8 mouse cellular contexts compared by ENCODE assay signal in genomic region chr11:59880031-59880430, GRCm38 (mm10). TPM values are rescaled to one million over a fixed set of nuclear protein-coding genes. Genes with fewer than 3 reads are reported as not detected.
DNase-seq lines count a peak whose midpoint lies in the region; ATAC-seq and TF ChIP-seq lines count a peak whose summit lies in the region.

No protein-coding gene starts in this region.

- peak; percentile 93 for ATAC-seq in forebrain, postnatal 0 days

- no peak for TF ChIP-seq EP300 in MEL (IDR thresholded peaks at IDR 0.05; ENCODE audit: low read depth in 1 of 2, low read length in 2 of 2)

- no peak overlapping the region for H3K4me2 ChIP-seq in forebrain, postnatal 0 days (ENCODE audit: low read depth)

- no peaks in the 10 kb centered on the region for H3K4me1 ChIP-seq in MEL (ENCODE audit: control insufficient read depth in 1 of 2, insufficient read depth in 2 of 2, low read length in 2 of 2)
- no peaks in the 10 kb centered on the region for H3K4me1 ChIP-seq in cerebellum, adult 2 months (ENCODE audit: control insufficient read depth, insufficient read depth, low read length)
- H3K4me1 ChIP-seq in forebrain, postnatal 0 days (ENCODE audit: insufficient read depth) = no peaks in the 10 kb centered on the region
- no peaks in the 10 kb centered on the region for H3K4me1 ChIP-seq in lung, adult 2 months (ENCODE audit: control insufficient read depth, insufficient read depth, low read length)

- no peak for TF ChIP-seq POLR2A in MEL (IDR thresholded peaks at IDR 0.05; ENCODE audit: control insufficient read depth in 1 of 2, insufficient read depth in 1 of 2, low read depth in 1 of 2, low read length in 2 of 2, poor library complexity in 1 of 2)
- TF ChIP-seq POLR2A in cerebellum, adult 2 months (IDR thresholded peaks at IDR 0.05; ENCODE audit: borderline replicate concordance, insufficient read depth, low read length) = no peak
- TF ChIP-seq POLR2A in lung, adult 2 months (IDR thresholded peaks at IDR 0.05; ENCODE audit: borderline replicate concordance, extremely low read depth, low read depth, low read length) = no peak

- no peaks in the 10 kb centered on the region for H3K79me2 ChIP-seq in MEL (ENCODE audit: control insufficient read depth, insufficient read depth, low read length, poor library complexity)

- peak; percentile 96 to 98 (median 98); a peak in 5 of 6 replicates for TF ChIP-seq CTCF in MEL (IDR thresholded peaks at IDR 0.05 in 2 of 3, conservative IDR thresholded peaks at IDR 0.05 in 1 of 3; ENCODE audit: control insufficient read depth in 1 of 3, insufficient read depth in 1 of 3, low read depth in 2 of 3, low read length in 3 of 3, poor library complexity in 1 of 3, severe bottlenecking in 1 of 3)
- TF ChIP-seq CTCF in cerebellum, adult 2 months (IDR thresholded peaks at IDR 0.05; ENCODE audit: borderline replicate concordance, insufficient read depth, low read depth, low read length) = peak; percentile 97
- peak; percentile 94 for TF ChIP-seq CTCF in forebrain, postnatal 0 days (IDR thresholded peaks at IDR 0.05; ENCODE audit: low read depth)
- TF ChIP-seq CTCF in lung, adult 2 months (IDR thresholded peaks at IDR 0.05; ENCODE audit: insufficient read depth, low read length) = peak; percentile 93

- H3K27me3 ChIP-seq in MEL (ENCODE audit: control insufficient read depth in 1 of 2, insufficient read depth in 2 of 2, low read length in 2 of 2) = no peaks in the 10 kb centered on the region
- no peaks in the 10 kb centered on the region for H3K27me3 ChIP-seq in cerebellum, adult 2 months (ENCODE audit: control insufficient read depth, insufficient read depth, low read length)
- H3K27me3 ChIP-seq in forebrain, postnatal 0 days (ENCODE audit: insufficient read depth, low read length) = no peaks in the 10 kb centered on the region

- peak; percentile 85 for DNase-seq in MEL (ENCODE audit: low read depth, low spot score)
- DNase-seq in cerebellum, adult 2 months = peak; percentile 75 to 80
- DNase-seq in forebrain, postnatal 0 days = peak; percentile 93
- DNase-seq in heart, postnatal 4 days = peak; percentile 88
- peak; percentile 58 to 77 for DNase-seq in layer of hippocampus, adult 8-10 months (ENCODE audit: low spot score in 2 of 2)
- DNase-seq in lung, adult 2 months = peak; percentile 76
- DNase-seq in ovary, adult 18-20 months (ENCODE audit: low spot score) = peak; percentile 59
- peak; percentile 64 for DNase-seq in thymus, postnatal 14 days

- H3K36me3 ChIP-seq in MEL (ENCODE audit: control insufficient read depth in 1 of 2, insufficient read depth in 2 of 2, low read length in 2 of 2) = no peaks in the 10 kb centered on the region
- peaks cover 29% of the 10 kb centered on the region for H3K36me3 ChIP-seq in forebrain, postnatal 0 days (ENCODE audit: insufficient read depth)

- H3K9ac ChIP-seq in MEL (ENCODE audit: control insufficient read depth, low read depth, low read length, poor library complexity, severe bottlenecking) = no peak overlapping the region
- 0 out of 2 replicates have a peak overlapping the region, but pooled peaks have one; percentile 44 for H3K9ac ChIP-seq in forebrain, postnatal 0 days

- TF ChIP-seq RAD21 in MEL (IDR thresholded peaks at IDR 0.05; ENCODE audit: low read depth, low read length) = no peak; the same call in none of the 2 replicates

- H3K27ac ChIP-seq in MEL (ENCODE audit: control insufficient read depth, low read depth, low read length) = no peak overlapping the region
- H3K27ac ChIP-seq in cerebellum, adult 2 months (ENCODE audit: insufficient read depth, low read length) = no peak overlapping the region
- no peak overlapping the region for H3K27ac ChIP-seq in forebrain, postnatal 0 days (ENCODE audit: low read depth, low read length)

- H3K4me3 ChIP-seq in MEL (ENCODE audit: control insufficient read depth in 1 of 2, insufficient read depth in 1 of 2, low read depth in 2 of 2, low read length in 2 of 2) = no peak overlapping the region
- no peak overlapping the region for H3K4me3 ChIP-seq in cerebellum, adult 2 months (replicated peaks; ENCODE audit: insufficient read depth, low read depth, low read length)
- no peak overlapping the region for H3K4me3 ChIP-seq in forebrain, postnatal 0 days (ENCODE audit: low read depth, low read length)
- no peak overlapping the region for H3K4me3 ChIP-seq in lung, adult 2 months (replicated peaks; ENCODE audit: extremely low read depth, low read depth, low read length)

- no peaks in the 10 kb centered on the region for H3K9me3 ChIP-seq in MEL (replicated peaks; ENCODE audit: insufficient read depth, low read length)
- H3K9me3 ChIP-seq in forebrain, postnatal 0 days (ENCODE audit: low read length) = no peaks in the 10 kb centered on the region

- 21% methylated on average over 2 of the region's 2 CpGs for WGBS in cerebellum, adult 2 months
- 34% methylated on average over 2 of the region's 2 CpGs for WGBS in forebrain, postnatal 0 days
- WGBS in lung, adult 2 months = 19% methylated on average over 2 of the region's 2 CpGs

TF ChIP-seq in MEL, 35 proteins besides CTCF, POLR2A, EP300 and RAD21:
- TF ChIP-seq MEF2A (IDR thresholded peaks at IDR 0.05; ENCODE audit: extremely low read depth, insufficient replicate concordance, low read depth, low read length, poor library complexity, severe bottlenecking) = no peak
- TF ChIP-seq ZC3H11A (IDR thresholded peaks at IDR 0.05; ENCODE audit: low read depth, low read length) = peak; percentile 98
- no peak for TF ChIP-seq KAT2A (conservative IDR thresholded peaks at IDR 0.05; ENCODE audit: low read depth, low read length)
- 0 out of 2 replicates have a peak, but pooled peaks have one; percentile 29 for TF ChIP-seq SIN3A (IDR thresholded peaks at IDR 0.05; ENCODE audit: low read length)
- no peak for TF ChIP-seq POLR2AphosphoS5 (IDR thresholded peaks at IDR 0.05; ENCODE audit: borderline replicate concordance, low read depth, low read length)
- no peak for TF ChIP-seq E2F4 (IDR thresholded peaks at IDR 0.05; ENCODE audit: borderline replicate concordance, low read depth, low read length)
- no peak for TF ChIP-seq ZNF384 (IDR thresholded peaks at IDR 0.05; ENCODE audit: low read depth, low read length)
- no peak for TF ChIP-seq POLR2AphosphoS2 (IDR thresholded peaks at IDR 0.05; ENCODE audit: low read length)
- TF ChIP-seq TCF12 (IDR thresholded peaks at IDR 0.05; ENCODE audit: low read depth, low read length) = no peak
- TF ChIP-seq SMC3 (IDR thresholded peaks at IDR 0.05; ENCODE audit: low read depth, low read length) = peak; percentile 98
TF ChIP-seq in MEL: peak in this region for 3.

RNA-seq across cellular contexts. Expression of gene Cops3, which starts 40.4 kb away (rescaled TPM):
- total RNA-seq in MEL (2012; rRNA removed) = 180 and 181 TPM in 2 replicates
- polyA plus RNA-seq in MEL (2012; ENCODE audit: insufficient read depth in 1 of 2, insufficient read length in 2 of 2, low read depth in 1 of 2, low replicate concordance in 2 of 2, missing spikeins in 1 of 2) = 100 to 1,000 TPM in 1 of 2 experiments, not detected in 1; 198 TPM
- polyA plus RNA-seq in cerebellum, adult 2 months (2012; rRNA removed) = 66.8 and 66.9 TPM in 2 replicates
- 132 and 138 TPM in 2 replicates for total RNA-seq in forebrain, postnatal 0 days (2014; rRNA removed)
- polyA plus RNA-seq in forebrain, postnatal 0 days (2015; fragmentation: Nextera tagmentation; extraction: Ambion mirVana) = 158 and 169 TPM in 2 replicates
- 10 to 100 TPM; 83.9 to 85.6 TPM for total RNA-seq in heart, postnatal 4 days (2021)
- total RNA-seq in layer of hippocampus, adult 8-10 months (2022) = 10 to 100 TPM; 71.8 to 82.2 (median 78.1) TPM
- polyA plus RNA-seq in lung, adult 2 months (2012; rRNA removed) = 12.3 and 17.7 TPM in 2 replicates

RNA-seq across cellular contexts. Expression of gene Nt5m, which starts 40.8 kb away (rescaled TPM):
- 22.2 and 26.6 TPM in 2 replicates for total RNA-seq in MEL (2012; rRNA removed)
- 10 to 100 TPM in 1 of 2 experiments, not detected in 1; 29.1 TPM for polyA plus RNA-seq in MEL (2012; ENCODE audit: insufficient read depth in 1 of 2, insufficient read length in 2 of 2, low read depth in 1 of 2, low replicate concordance in 2 of 2, missing spikeins in 1 of 2)
- polyA plus RNA-seq in cerebellum, adult 2 months (2012; rRNA removed) = 99.5 and 99.6 TPM in 2 replicates
- 62.2 and 63.0 TPM in 2 replicates for total RNA-seq in forebrain, postnatal 0 days (2014; rRNA removed)
- 82.3 and 85.9 TPM in 2 replicates for polyA plus RNA-seq in forebrain, postnatal 0 days (2015; fragmentation: Nextera tagmentation; extraction: Ambion mirVana)
- total RNA-seq in heart, postnatal 4 days (2021) = 10 to 100 TPM; 25.3 to 29.2 TPM
- total RNA-seq in layer of hippocampus, adult 8-10 months (2022) = 10 to 100 TPM; 44.6 to 62.9 (median 51.3) TPM
- polyA plus RNA-seq in lung, adult 2 months (2012; rRNA removed) = 18.5 and 19.0 TPM in 2 replicates
